Comparison of ENCODE assay signal across 8 mouse cellular contexts in the genomic region with DNA sequence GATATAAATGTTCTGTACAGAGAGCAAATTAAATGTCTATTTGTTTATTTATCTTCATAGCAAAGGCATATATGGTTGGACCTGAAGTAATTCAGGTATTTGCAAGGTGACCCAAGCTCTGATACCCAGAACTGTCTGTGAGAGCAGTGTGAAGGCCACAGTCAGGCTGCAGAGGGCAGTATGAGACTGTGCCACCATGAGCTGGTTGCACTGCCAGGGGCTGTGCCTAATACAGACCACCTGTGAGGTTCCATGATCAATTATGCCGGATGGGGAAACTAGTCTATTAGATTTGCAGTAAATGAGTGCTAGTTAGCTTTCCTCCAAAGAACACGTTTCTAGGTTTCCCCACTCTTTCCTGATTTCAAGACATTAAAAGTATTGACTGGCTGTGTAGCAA.
DNase-seq lines count a peak whose midpoint lies in the region; ATAC-seq and TF ChIP-seq lines count a peak whose summit lies in the region.

No protein-coding gene starts in this region.

- H3K4me3 ChIP-seq in kidney, embryonic 15.5 days (replicated peaks) = no peak overlapping the region
- no peak overlapping the region for H3K4me3 ChIP-seq in embryonic fibroblast, embryonic 13.5 days (ENCODE audit: insufficient read depth, low read length)

- CTCF ChIA-PET in Patski (lab: Charles Lee) = interaction anchor here (2.8 kb wide), 1 partner anchor 13 kb away, joined by 6 read pairs; no protein-coding TSS in a partner anchor

- no peaks in the 10 kb centered on the region for H3K27me3 ChIP-seq in kidney, embryonic 15.5 days
- H3K27me3 ChIP-seq in Patski = no peaks in the 10 kb centered on the region

- in situ Hi-C loops in Patski (cut with MboI; ENCODE audit: low pct_unique_long_range_greater_than_20kb) = loop anchor here (10.0 to 25.0 kb wide), 2 partner anchors 1422 to 1560 kb away; no protein-coding TSS in a partner anchor

- WGBS in kidney, embryonic 15.5 days = 50% methylated on average over 2 of the region's 2 CpGs

- POLR2A ChIA-PET in Patski (lab: Charles Lee) = no interaction called here

- H3K27ac ChIP-seq in kidney, embryonic 15.5 days = no peak overlapping the region
- no peak overlapping the region for H3K27ac ChIP-seq in embryonic fibroblast, embryonic 13.5 days (ENCODE audit: insufficient read depth, low read length)

- TF ChIP-seq CTCF in Patski (IDR thresholded peaks at IDR 0.05) = peak; percentile 67
- peak; percentile 78; the same call in 1 of the 2 replicates for TF ChIP-seq CTCF in embryonic fibroblast, embryonic 13.5 days (IDR thresholded peaks at IDR 0.05; ENCODE audit: borderline replicate concordance, insufficient read depth, low read length)

- H3K9me3 ChIP-seq in kidney, embryonic 15.5 days (replicated peaks) = no peaks in the 10 kb centered on the region

- no peak overlapping the region for H3K9ac ChIP-seq in kidney, embryonic 15.5 days

- H3K36me3 ChIP-seq in kidney, embryonic 15.5 days = no peaks in the 10 kb centered on the region

- no peak for DNase-seq in kidney, adult 8-10 months
- no peak for DNase-seq in Patski (ENCODE audit: low read depth, low spot score)
- peak; percentile 16 for DNase-seq in lung, postnatal 10 days
- no peak for DNase-seq in ovary, adult 18-20 months (ENCODE audit: low spot score)
- DNase-seq in layer of hippocampus, adult 9-10 months (ENCODE audit: low spot score) = no peak

- peaks cover 11% of the 10 kb centered on the region for H3K4me1 ChIP-seq in kidney, embryonic 15.5 days
- H3K4me1 ChIP-seq in embryonic fibroblast, embryonic 13.5 days (ENCODE audit: control insufficient read depth, insufficient read depth, low read length) = no peaks in the 10 kb centered on the region; the same call in 1 of the 2 replicates

- TF ChIP-seq POLR2A in embryonic fibroblast, embryonic 13.5 days (IDR thresholded peaks at IDR 0.05; ENCODE audit: low read depth, low read length) = no peak

- ATAC-seq in kidney, embryonic 15.5 days (replicated peaks; ENCODE audit: low FRiP score) = peak; percentile 66; the same call in 1 of the 2 replicates
- ATAC-seq in Patski = no peak
- ATAC-seq in granulocyte monocyte progenitor cell, adult 5-6 weeks (replicated peaks; ENCODE audit: poor library complexity, severe bottlenecking) = no peak

- H3K4me2 ChIP-seq in kidney, embryonic 15.5 days = no peak overlapping the region
